28 mouse cellular contexts compared by ENCODE assay signal in the genomic region with DNA sequence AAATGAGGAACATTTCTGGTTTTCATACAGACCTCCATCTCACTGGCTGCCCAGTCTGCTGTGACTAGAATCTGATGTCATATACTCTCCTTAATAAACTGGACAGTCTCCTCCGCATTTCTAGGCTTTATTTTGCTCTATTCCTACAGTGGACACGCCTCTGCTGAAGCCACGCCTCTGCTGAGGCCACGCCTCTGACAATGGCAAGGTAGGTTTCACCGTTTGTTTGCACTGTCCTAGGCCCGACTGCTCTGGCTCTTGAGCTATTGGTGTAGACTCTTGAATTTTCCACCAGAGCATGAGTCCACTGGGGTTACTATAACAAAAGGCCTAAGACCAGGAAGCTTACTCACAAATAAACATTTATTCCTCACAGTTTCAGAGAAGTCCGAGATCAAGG.
"Had no signal": no experiment of that assay in that cellular context is flagged by ENCODE, and none has a peak within 500 bp of the region (broad histone marks: within the 10 kb centered on the region; RNA-seq: fewer than 3 reads in every experiment).

No protein-coding gene starts in this region.

- H3K4me1 ChIP-seq: liver, embryonic 15.5 days had no signal

- H3K9me3 ChIP-seq: heart, embryonic 13.5 days; heart, embryonic 15.5 days; hindbrain, embryonic 13.5 days; hindbrain, embryonic 15.5 days; kidney, embryonic 15.5 days; limb, embryonic 10.5 days; limb, embryonic 12.5 days; liver, embryonic 13.5 days; liver, embryonic 15.5 days had no signal

- H3K36me3 ChIP-seq: heart, embryonic 13.5 days; heart, embryonic 15.5 days; hindbrain, embryonic 13.5 days; hindbrain, embryonic 15.5 days; kidney, embryonic 15.5 days; limb, embryonic 10.5 days; limb, embryonic 12.5 days; liver, embryonic 13.5 days; liver, embryonic 15.5 days had no signal

- H3K9ac ChIP-seq: heart, embryonic 13.5 days; heart, embryonic 15.5 days; hindbrain, embryonic 13.5 days; hindbrain, embryonic 15.5 days; kidney, embryonic 15.5 days; limb, embryonic 12.5 days; liver, embryonic 13.5 days; liver, embryonic 15.5 days had no signal

- ATAC-seq: hindbrain, postnatal 0 days; intestine, embryonic 16.5 days had no signal

- H3K4me3 ChIP-seq: heart, adult 2 months; heart, embryonic 13.5 days; heart, embryonic 15.5 days; hindbrain, embryonic 13.5 days; hindbrain, embryonic 15.5 days; kidney, embryonic 15.5 days; limb, embryonic 10.5 days; limb, embryonic 12.5 days; liver, embryonic 13.5 days; liver, embryonic 15.5 days had no signal

- DNase-seq: gastrocnemius, postnatal 14 days; gastrocnemius, postnatal 36 days; heart, adult 11 months; heart, adult 2 months; heart, postnatal 14 days; heart, postnatal 36 days; kidney, adult 11 months; kidney, adult 2 months; kidney, adult 9 months; kidney, postnatal 14 days; kidney, postnatal 36 days; layer of hippocampus, adult 9-11 months; layer of hippocampus, postnatal 36 days; liver; liver, embryonic 13.5 days had no signal

- H3K27ac ChIP-seq: heart, adult 2 months; heart, embryonic 13.5 days; heart, embryonic 15.5 days; hindbrain, embryonic 13.5 days; hindbrain, embryonic 15.5 days; hindbrain, postnatal 0 days; kidney, embryonic 15.5 days; kidney, postnatal 0 days; limb, embryonic 10.5 days; limb, embryonic 12.5 days; liver, embryonic 13.5 days; liver, embryonic 15.5 days had no signal

- H3K4me2 ChIP-seq: heart, embryonic 11.5 days; heart, embryonic 13.5 days; heart, embryonic 15.5 days; hindbrain, embryonic 13.5 days; hindbrain, embryonic 15.5 days; kidney, embryonic 15.5 days; limb, embryonic 12.5 days; liver, embryonic 11.5 days; liver, embryonic 13.5 days; liver, embryonic 15.5 days had no signal
